Mouse (Mus musculus) midbrain, embryonic 11.5 days (tissue): ENCODE results near the gene Pola2. TPM values are rescaled to one million over a fixed set of nuclear protein-coding genes. Genes with fewer than 3 reads are reported as not detected.

Source experiments
- ATAC-seq: fragments of 200-750 bp; cut with Nextera tagmentation; 2 replicates; pipeline ENCODE4 v1.8.0; 2017; ENCODE audit warnings: moderate TSS enrichment, moderate library complexity; ENCODE audit not compliant: low FRiP score
- DNase-seq: peaks from one replicate; pipeline ENCODE4 v3.0.0; 2015; ENCODE audit warnings: low spot score; ENCODE audit errors: missing footprints
- H3K27ac ChIP-seq: fragments of 300-500 bp; sonication (generic); 2 replicates; pipeline ENCODE4 v1.5.1; 2014; ENCODE audit warnings: low read depth, low read length
- H3K27me3 ChIP-seq: fragments of 300-500 bp; sonication (generic); 2 replicates; pipeline ENCODE4 v1.6.1; 2014; ENCODE audit warnings: mild to moderate bottlenecking, low read length, moderate library complexity, mixed read lengths; ENCODE audit not compliant: control insufficient read depth, insufficient read depth
- H3K36me3 ChIP-seq: fragments of 300-500 bp; sonication (generic); 2 replicates; pipeline ENCODE4 v1.6.1; 2014; ENCODE audit warnings: mild to moderate bottlenecking, low read length, moderate library complexity, mixed read lengths; ENCODE audit not compliant: control insufficient read depth, insufficient read depth
- H3K4me1 ChIP-seq: fragments of 300-500 bp; sonication (generic); 2 replicates; pipeline ENCODE4 v1.6.1; 2014; ENCODE audit warnings: low read length; ENCODE audit not compliant: control insufficient read depth, insufficient read depth
- H3K4me2 ChIP-seq: fragments of 300-500 bp; sonication (generic); 2 replicates; pipeline ENCODE4 v1.6.1; 2014; ENCODE audit warnings: mild to moderate bottlenecking, moderate library complexity
- H3K4me3 ChIP-seq: fragments of 300-500 bp; sonication (generic); 2 replicates; pipeline ENCODE4 v1.5.1; 2014; ENCODE audit warnings: low read depth, low read length
- H3K9ac ChIP-seq: fragments of 300-500 bp; sonication (generic); 2 replicates; pipeline ENCODE4 v1.6.1; 2014; ENCODE audit warnings: low read length
- H3K9me3 ChIP-seq: fragments of 300-500 bp; sonication (generic); 2 replicates; pipeline ENCODE4 v1.6.1; 2016; ENCODE audit warnings: low read length; ENCODE audit not compliant: control insufficient read depth
- WGBS: fragments of 180-500 bp; shearing (Covaris S2); extraction: QIAGEN DNeasy Blood & Tissue Kit; methylation state at CpG from one replicate; pipeline ENCODE4 v1.1.7; 2014; 5-methylcytosine and 5-hydroxymethylcytosine counted together
- polyA plus RNA-seq: library from polyadenylated mRNA; unstranded; fragments of >200 nt; fragmentation: Nextera tagmentation; extraction: Ambion mirVana; gene quantifications from 2 replicates; pipeline ENCODE4 v1.2.1, GENCODE M21; 2014

The Pola2 gene
- polyA plus RNA-seq, 1 experiment from 2014 or later: 82.7 TPM

DNA sequence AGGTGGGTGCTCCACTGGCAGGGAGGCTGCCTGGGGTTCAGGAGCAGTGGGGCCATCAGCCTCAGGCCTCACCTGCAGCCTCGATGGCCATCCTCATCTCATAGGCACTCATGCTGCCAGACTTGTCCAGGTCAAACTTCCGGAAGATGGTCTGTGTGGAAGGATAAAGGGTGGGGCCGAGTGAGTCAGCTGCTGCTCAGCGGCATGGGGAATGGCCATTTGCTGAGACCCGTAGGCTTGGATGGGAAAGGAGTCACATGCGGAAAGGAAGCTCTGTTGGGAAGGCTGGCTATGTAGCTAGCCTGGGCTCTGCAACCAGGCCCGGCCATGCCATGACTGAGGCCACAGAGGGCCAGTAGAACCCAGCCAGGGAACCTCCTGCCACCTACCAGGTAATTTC, 27.5 kb upstream of the Pola2 start:
- Histone ChIP-seq H3K4me3 (no peak overlapping the region), H3K36me3 (no peaks in the 10 kb centered on the region), H3K4me1 (peaks cover 5% of the 10 kb centered on the region), H3K27ac (no peak overlapping the region), H3K9ac (no peak overlapping the region), H3K27me3 (no peaks in the 10 kb centered on the region), H3K4me2 (no peak overlapping the region), H3K9me3 (no peaks in the 10 kb centered on the region)
- 87% methylated on average over 7 of the region's 7 CpGs for WGBS
- no peak for DNase-seq
- ATAC-seq: no peak

DNA sequence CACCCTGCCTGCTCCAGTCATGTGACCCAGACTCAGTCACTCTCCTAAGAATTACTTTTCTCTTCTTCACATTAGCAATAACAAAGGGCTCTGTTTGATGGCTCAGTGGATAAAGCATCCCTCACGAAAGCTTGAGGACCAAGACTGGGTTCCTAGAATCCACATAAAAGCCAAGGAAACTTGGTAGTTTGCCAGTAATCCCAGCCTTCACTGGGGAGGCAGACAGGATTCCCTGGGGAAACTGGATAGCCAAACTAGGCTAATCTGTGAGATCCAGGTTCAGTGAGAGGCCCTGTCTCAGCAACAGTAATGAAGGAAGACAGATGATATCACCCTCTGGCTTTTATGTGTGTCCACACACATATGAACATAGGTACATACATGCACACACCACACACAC, 26.9 kb upstream of the Pola2 start:
- H3K4me3 ChIP-seq: no peak overlapping the region
- H3K9ac ChIP-seq: no peak overlapping the region
- H3K4me1 ChIP-seq: peaks cover 5% of the 10 kb centered on the region
- no peaks in the 10 kb centered on the region for H3K36me3 ChIP-seq
- ATAC-seq: no peak
- H3K27me3 ChIP-seq: no peaks in the 10 kb centered on the region
- no peaks in the 10 kb centered on the region for H3K9me3 ChIP-seq
- no peak overlapping the region for H3K27ac ChIP-seq
- 50% methylated on average over 1 of the region's 1 CpGs for WGBS
- H3K4me2 ChIP-seq: no peak overlapping the region
- DNase-seq: no peak

DNA sequence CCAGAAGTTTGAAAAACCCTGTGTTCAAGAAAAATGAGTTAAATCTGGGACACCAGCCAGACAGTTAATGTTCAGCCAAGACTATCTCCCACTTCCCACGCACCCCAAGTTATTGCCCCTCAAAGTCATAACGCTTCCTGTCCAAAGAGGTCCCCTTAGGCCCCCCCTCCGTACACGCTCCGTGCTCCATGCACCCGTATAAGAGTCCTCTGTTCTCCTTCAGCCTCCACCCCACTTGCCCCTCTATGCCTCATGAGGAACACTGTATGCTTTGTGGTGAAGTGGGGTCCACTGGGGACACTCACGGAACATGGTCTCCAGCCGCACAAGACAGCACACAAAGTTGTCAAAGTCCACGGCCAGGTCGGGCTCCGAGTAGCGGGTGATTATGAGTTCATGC, 26.0 kb upstream of the Pola2 start:
- Histone ChIP-seq H3K4me3 (no peak overlapping the region), H3K27ac (no peak overlapping the region), H3K4me2 (no peak overlapping the region), H3K36me3 (no peaks in the 10 kb centered on the region), H3K9ac (no peak overlapping the region), H3K4me1 (peaks cover 5% of the 10 kb centered on the region), H3K27me3 (no peaks in the 10 kb centered on the region), H3K9me3 (no peaks in the 10 kb centered on the region)
- ATAC-seq: no peak
- WGBS: 94% methylated on average over 12 of the region's 12 CpGs
- DNase-seq: no peak

DNA sequence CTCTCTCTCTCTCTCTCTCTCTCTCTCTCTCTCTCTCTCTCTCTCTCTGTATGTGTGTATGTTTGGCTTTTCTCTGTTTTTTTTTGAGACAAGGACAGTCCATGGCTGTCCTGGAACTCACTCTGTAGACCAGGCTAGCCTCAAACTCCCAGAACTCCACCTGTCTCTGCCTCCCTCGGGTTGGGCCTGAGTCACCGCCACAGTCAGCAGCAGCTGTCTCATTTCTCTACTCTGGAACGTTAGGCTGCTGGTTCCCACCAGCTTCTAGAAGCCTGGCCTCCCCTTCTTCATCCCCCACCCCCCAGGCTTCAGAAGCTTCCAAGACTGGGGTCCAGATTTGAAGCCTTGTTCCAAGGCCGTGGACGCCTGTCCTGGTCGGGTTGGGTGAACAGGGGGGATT, 25.6 kb upstream of the Pola2 start:
- peak overlapping the region; percentile 62 for H3K9ac ChIP-seq
- no peak overlapping the region for H3K4me3 ChIP-seq
- ATAC-seq (no peak), DNase-seq (no peak)
- H3K27ac ChIP-seq: no peak overlapping the region
- no peak overlapping the region for H3K4me2 ChIP-seq
- H3K36me3 ChIP-seq: no peaks in the 10 kb centered on the region
- no peaks in the 10 kb centered on the region for H3K9me3 ChIP-seq
- no peaks in the 10 kb centered on the region for H3K27me3 ChIP-seq
- WGBS: 72% methylated on average over 6 of the region's 6 CpGs
- peaks cover 5% of the 10 kb centered on the region for H3K4me1 ChIP-seq

DNA sequence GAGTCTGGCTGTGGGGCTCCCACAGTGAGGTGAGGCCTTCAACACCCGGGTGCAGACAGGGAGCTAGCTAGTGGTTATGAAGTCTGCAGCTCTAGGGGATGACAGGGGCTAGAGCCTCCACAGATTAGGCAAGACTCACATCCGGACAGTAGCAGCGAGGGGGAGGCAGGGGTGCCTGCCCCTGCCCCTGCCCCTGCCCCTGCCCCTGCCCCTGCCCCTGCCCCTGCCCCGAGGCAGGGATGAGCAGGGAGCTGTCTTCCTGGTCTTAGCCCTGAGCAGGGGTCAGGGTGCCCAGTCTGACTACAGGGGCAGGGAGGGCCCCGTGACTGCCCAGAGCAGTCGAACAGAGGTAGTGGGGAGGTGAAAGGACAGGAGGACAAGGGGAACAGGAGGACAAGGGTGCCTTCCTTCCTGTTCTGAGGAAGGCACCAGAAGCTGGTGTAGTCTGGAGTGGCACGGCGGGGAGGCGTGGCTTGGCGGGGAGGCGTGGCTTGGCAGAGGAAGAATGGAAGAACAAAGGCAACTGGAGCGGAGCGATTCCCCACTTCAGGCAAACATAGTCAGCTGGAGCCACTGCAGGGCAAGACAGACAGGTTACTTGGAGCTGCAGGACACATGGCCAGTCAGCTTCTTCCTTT, 24.9 kb upstream of the Pola2 start:
- ATAC-seq (peak; percentile 79), DNase-seq (peak; percentile 97)
- H3K27ac ChIP-seq: no peak overlapping the region
- H3K36me3 ChIP-seq: no peaks in the 10 kb centered on the region
- peaks cover 5% of the 10 kb centered on the region for H3K4me1 ChIP-seq
- H3K4me3 ChIP-seq: no peak overlapping the region
- no peaks in the 10 kb centered on the region for H3K27me3 ChIP-seq
- peak overlapping the region; percentile 62 for H3K9ac ChIP-seq
- no peaks in the 10 kb centered on the region for H3K9me3 ChIP-seq
- 9% methylated on average over 13 of the region's 13 CpGs for WGBS
- peak overlapping the region; percentile 30 for H3K4me2 ChIP-seq

DNA sequence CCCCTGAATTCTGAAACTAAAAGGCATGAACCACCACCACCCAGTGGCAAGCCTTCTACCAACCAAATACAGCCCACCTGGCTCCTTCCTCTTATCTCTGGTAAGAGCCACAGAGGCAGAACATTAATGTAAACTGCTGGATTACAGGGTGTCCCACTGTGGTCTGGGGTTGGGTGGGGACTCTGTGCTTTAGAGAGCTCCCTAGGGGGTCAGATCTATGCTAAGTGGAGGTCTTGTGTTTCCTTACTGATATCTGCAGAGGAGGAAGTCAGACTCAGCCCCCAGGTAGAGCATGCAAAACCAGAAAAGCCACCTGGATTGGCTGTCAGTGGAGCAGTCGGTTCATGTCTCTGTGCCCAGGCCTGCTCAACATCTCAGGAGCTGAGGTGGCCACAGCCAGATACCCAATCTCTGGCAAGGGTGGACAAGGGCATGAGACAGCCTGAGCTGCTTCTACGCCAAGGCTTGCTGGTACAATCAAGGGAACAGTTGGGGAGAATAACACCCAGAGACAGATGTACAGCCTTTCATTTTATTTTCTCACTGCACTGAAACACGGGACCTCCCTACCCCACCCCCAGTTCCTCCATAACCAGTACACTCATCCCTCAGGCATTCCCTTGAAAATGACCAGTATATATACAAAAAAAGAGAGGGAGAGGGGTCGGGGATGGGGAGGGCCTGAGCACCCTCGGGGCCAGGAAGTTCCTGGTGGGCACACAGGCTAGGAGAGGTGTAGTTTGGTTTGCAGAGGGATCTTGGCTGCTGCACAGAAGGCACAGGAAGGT, 24.2 kb upstream of the Pola2 start:
- Histone ChIP-seq H3K4me1 (peaks cover 5% of the 10 kb centered on the region), H3K4me3 (no peak overlapping the region), H3K4me2 (no peak overlapping the region), H3K36me3 (no peaks in the 10 kb centered on the region), H3K27ac (no peak overlapping the region), H3K9ac (peak overlapping the region; percentile 62), H3K27me3 (no peaks in the 10 kb centered on the region), H3K9me3 (no peaks in the 10 kb centered on the region)
- 70% methylated on average over 5 of the region's 5 CpGs for whole genome bisulfite sequencing
- ATAC-seq: no peak
- DNase-seq: no peak

GRCm38 (mm10) chr19:5986043-5986442, 22.0 kb upstream of the Pola2 start, which contains the start of gene Slc22a20:
Gene Slc22a20, minus strand, starts transcription at chr19:5986143.
- Histone ChIP-seq H3K4me2 (no peak within 1 kb of the TSS), H3K27me3 (no peaks in the 10 kb centered on the region), H3K4me1 (peaks cover 5% of the 10 kb centered on the region), H3K27ac (no peak within 1 kb of the TSS), H3K9ac (no peak within 1 kb of the TSS), H3K9me3 (no peaks in the 10 kb centered on the region), H3K36me3 (no peaks in the 10 kb centered on the region), H3K4me3 (no peak within 1 kb of the TSS)
- 52% methylated on average over 4 of the region's 4 CpGs for WGBS
- DNase-seq: no peak
- ATAC-seq: no peak

DNA sequence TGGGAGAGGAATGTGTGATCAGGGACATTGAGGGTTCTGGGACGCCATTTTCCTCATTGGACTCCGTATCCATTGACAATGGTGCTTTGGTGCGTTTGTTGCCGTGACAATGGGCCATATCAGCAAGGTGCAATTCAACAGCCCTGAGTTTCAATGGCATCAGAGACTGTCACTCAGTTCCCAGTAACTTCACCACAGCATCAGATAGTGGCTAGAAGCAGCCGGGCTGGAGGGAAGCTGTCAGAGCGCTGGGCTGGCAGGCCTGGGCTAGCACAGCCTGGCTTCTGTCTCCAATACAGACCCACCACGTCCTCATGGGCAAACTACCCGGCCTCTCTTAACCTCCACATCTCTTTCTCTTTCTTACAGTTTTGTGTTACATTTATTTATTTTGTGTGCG, 16.5 kb upstream of the Pola2 start:
- Histone ChIP-seq H3K9ac (no peak overlapping the region), H3K4me2 (no peak overlapping the region), H3K4me3 (no peak overlapping the region), H3K36me3 (no peaks in the 10 kb centered on the region), H3K27ac (no peak overlapping the region), H3K4me1 (no peaks in the 10 kb centered on the region), H3K27me3 (no peaks in the 10 kb centered on the region), H3K9me3 (no peaks in the 10 kb centered on the region)
- no peak for DNase-seq
- WGBS: 86% methylated on average over 9 of the region's 9 CpGs
- ATAC-seq: no peak

- no peaks in the 10 kb centered on the region for H3K4me1 ChIP-seq
- no peaks in the 10 kb centered on the region for H3K9me3 ChIP-seq
- no peak overlapping the region for H3K9ac ChIP-seq
- no peak for DNase-seq
- H3K4me2 ChIP-seq: no peak overlapping the region
- H3K27me3 ChIP-seq: no peaks in the 10 kb centered on the region
- H3K36me3 ChIP-seq: no peaks in the 10 kb centered on the region
- 77% methylated on average over 3 of the region's 3 CpGs for WGBS
- ATAC-seq: no peak
- H3K27ac ChIP-seq: no peak overlapping the region
- H3K4me3 ChIP-seq: no peak overlapping the region
Observed at GRCm38 (mm10) chr19:5977717-5978116, 13.7 kb upstream of the Pola2 start.
